Mouse (Mus musculus): ENCODE results near the gene Prune1.
A peak's percentile ranks its signal among the peaks of the same experiment; 100 is the strongest.

Gene Prune1

GRCm38 (mm10) chr3:95276428-95276934, 5.4 kb downstream of the Prune1 start:
- DNase-seq (ENCODE audit: low read depth) = no peak

- no peak for DNase-seq (ENCODE audit: low read depth)
Measured at GRCm38 (mm10) chr3:95275161-95275560, 6.7 kb downstream of the Prune1 start.

- no peak for DNase-seq (ENCODE audit: low read depth)
Measured at GRCm38 (mm10) chr3:95274453-95274852, 7.4 kb downstream of the Prune1 start.

GRCm38 (mm10) chr3:95273471-95273870, 8.4 kb downstream of the Prune1 start:
- DNase-seq (ENCODE audit: low read depth) = no peak

GRCm38 (mm10) chr3:95270766-95271364, 11.0 kb downstream of the Prune1 start:
- no peak for DNase-seq (ENCODE audit: low read depth)

- no peak for DNase-seq (ENCODE audit: low read depth)
Measured at GRCm38 (mm10) chr3:95269789-95270188, 12.1 kb downstream of the Prune1 start.

GRCm38 (mm10) chr3:95267855-95268254, 14.0 kb downstream of the Prune1 start:
- DNase-seq (ENCODE audit: low read depth) = no peak

- DNase-seq (ENCODE audit: low read depth) = no peak
Measured at GRCm38 (mm10) chr3:95266052-95266451, 15.8 kb downstream of the Prune1 start.

- DNase-seq (ENCODE audit: low read depth) = no peak
Measured at GRCm38 (mm10) chr3:95264724-95265123, 17.2 kb downstream of the Prune1 start.

- DNase-seq (ENCODE audit: low read depth) = peak; percentile 82
Measured at GRCm38 (mm10) chr3:95263089-95263739, 18.7 kb downstream of the Prune1 start.

- DNase-seq (ENCODE audit: low read depth) = no peak
Measured at GRCm38 (mm10) chr3:95261975-95262374, 19.9 kb downstream of the Prune1 start.

- no peak for DNase-seq (ENCODE audit: low read depth)
Measured at GRCm38 (mm10) chr3:95256931-95257330, 24.9 kb downstream of the Prune1 start.

GRCm38 (mm10) chr3:95250783-95251424, 31.0 kb downstream of the Prune1 start, which contains the start of gene Bnipl:
TSS of gene Bnipl (minus strand) at chr3:95251193.
- DNase-seq (ENCODE audit: low read depth) = no peak

- no peak for DNase-seq (ENCODE audit: low read depth)
Measured at GRCm38 (mm10) chr3:95250361-95250760, 31.5 kb downstream of the Prune1 start.

- no peak for DNase-seq (ENCODE audit: low read depth)
Measured at GRCm38 (mm10) chr3:95247660-95248336, 34.1 kb downstream of the Prune1 start.

GRCm38 (mm10) chr3:95246465-95247231, 35.2 kb downstream of the Prune1 start:
- no peak for DNase-seq (ENCODE audit: low read depth)

GRCm38 (mm10) chr3:95243086-95243485, 38.8 kb downstream of the Prune1 start:
- no peak for DNase-seq (ENCODE audit: low read depth)

GRCm38 (mm10) chr3:95241498-95241897, 40.4 kb downstream of the Prune1 start, which contains the start of gene Gm128:
TSS of gene Gm128 (minus strand) at chr3:95241598.
- no peak for DNase-seq (ENCODE audit: low read depth)

GRCm38 (mm10) chr3:95240900-95241299, 41.0 kb downstream of the Prune1 start:
- peak; percentile 14 for DNase-seq (ENCODE audit: low read depth)

GRCm38 (mm10) chr3:95239971-95240370, 41.9 kb downstream of the Prune1 start:
- DNase-seq (ENCODE audit: low read depth) = no peak

GRCm38 (mm10) chr3:95239022-95239421, 42.9 kb downstream of the Prune1 start:
- DNase-seq (ENCODE audit: low read depth) = peak; percentile 44
